30 mouse cellular contexts compared by ENCODE assay signal in genomic region chr10:95648326-95648888, GRCm38 (mm10). TPM values are rescaled to one million over a fixed set of nuclear protein-coding genes. Genes with fewer than 3 reads are reported as not detected.
DNase-seq lines count a peak whose midpoint lies in the region.
"Had no signal": no experiment of that assay in that cellular context is flagged by ENCODE, and none has a peak within 500 bp of the region (broad histone marks: within the 10 kb centered on the region; RNA-seq: fewer than 3 reads in every experiment).

No protein-coding gene starts in this region.

- peak; percentile 68 for DNase-seq in heart, adult 11 months
- no peak for DNase-seq in heart, adult 8-10 months (ENCODE audit: low spot score)
- peak; percentile 47 to 54 for DNase-seq in kidney, adult 8-10 months
- no peak for DNase-seq in kidney, postnatal 14 days
- peak; percentile 49 for DNase-seq in R1 (ENCODE audit: low read depth, low spot score)
- DNase-seq in forebrain, embryonic 10.5 days (ENCODE audit: extremely low spot score, low spot score), result no peak
- DNase-seq: adrenal gland, postnatal 10 days; adrenal gland, postnatal 36 days; cerebellum, adult 18-20 months; cerebellum, adult 9-10 months; cerebellum, postnatal 14 days; forebrain, postnatal 0 days; gastrocnemius, adult 2 months; gastrocnemius, postnatal 14 days; heart, adult 18-20 months; heart, postnatal 14 days; heart, postnatal 4 days had no signal

- H3K4me1 ChIP-seq in forebrain, embryonic 10.5 days, result no peaks in the 10 kb centered on the region

- no peaks in the 10 kb centered on the region for H3K27me3 ChIP-seq in forebrain, embryonic 10.5 days (ENCODE audit: poor library complexity, severe bottlenecking)
- H3K27me3 ChIP-seq: heart, embryonic 13.5 days had no signal

- no peak overlapping the region for H3K27ac ChIP-seq in forebrain, embryonic 10.5 days
- H3K27ac ChIP-seq: gastrocnemius, adult 2 months; heart, embryonic 10.5 days; heart, embryonic 13.5 days; hindbrain, embryonic 14.5 days; hindbrain, postnatal 0 days had no signal

- no peaks in the 10 kb centered on the region for H3K36me3 ChIP-seq in forebrain, embryonic 10.5 days (replicated peaks)
- H3K36me3 ChIP-seq: heart, embryonic 10.5 days; heart, embryonic 13.5 days had no signal

- H3K4me3 ChIP-seq in forebrain, embryonic 10.5 days, result no peak overlapping the region
- H3K4me3 ChIP-seq: gastrocnemius, adult 2 months; heart, embryonic 10.5 days; heart, embryonic 13.5 days had no signal

- no peaks in the 10 kb centered on the region for H3K9me3 ChIP-seq in forebrain, embryonic 10.5 days
- H3K9me3 ChIP-seq: heart, embryonic 10.5 days; heart, embryonic 13.5 days had no signal

- 92% methylated on average over 11 of the region's 11 CpGs for WGBS in forebrain, embryonic 10.5 days

RNA-seq across cellular contexts. Expression of gene Anapc15-ps, which starts 24.8 kb away (rescaled TPM):
- not detected for total RNA-seq in heart, adult 8-10 months (2022)
- polyA plus RNA-seq in forebrain, embryonic 10.5 days (2016; fragmentation: Nextera tagmentation; extraction: Ambion mirVana), result not detected in 2 replicates
- total RNA-seq: adrenal gland, adult 18-20 months; adrenal gland, postnatal 10 days; adrenal gland, postnatal 36 days; forebrain, postnatal 0 days; gastrocnemius, adult 2 months; gastrocnemius, postnatal 14 days; gastrocnemius, postnatal 4 days; heart, adult 18-20 months; heart, postnatal 14 days; heart, postnatal 4 days; hindbrain, postnatal 0 days; MEL had no signal
- polyA plus RNA-seq: embryonic facial prominence, embryonic 11.5 days; embryonic facial prominence, embryonic 14.5 days; forebrain, embryonic 11.5 days; forebrain, embryonic 14.5 days; forebrain, postnatal 0 days; heart, embryonic 10.5 days; heart, embryonic 13.5 days; hindbrain, embryonic 11.5 days; hindbrain, embryonic 14.5 days; hindbrain, postnatal 0 days; inflammation-experienced regulatory T-cells, adult 6 months had no signal

Comparison
In these comparisons a context has a peak if more than half of its experiments do, and no peak if none do; other contexts are left out.
1. DNase-seq: peak in heart, adult 11 months (single experiment), kidney, adult 8-10 months (2 of 2) and R1 (single experiment); none in heart, adult 8-10 months (single experiment), kidney, postnatal 14 days (single experiment) and forebrain, embryonic 10.5 days (single experiment).